Mouse (Mus musculus): ENCODE measurements at regions not wholly inside any gene's neighbourhood (a gene's known extent, or its start where the extent isn't known, plus 50 kb on each side); places are given as distances from the start of the nearest gene placed in this dataset.

- DNase-seq (ENCODE audit: low read depth) = peak; percentile 66
Measured at GRCm38 (mm10) chr4:102657244-102657643, 83.9 kb upstream of the Sgip1 start.

GRCm38 (mm10) chr4:102658578-102658977 is 82.5 kb upstream of the Sgip1 start:
- no peak for DNase-seq (ENCODE audit: low read depth)

- DNase-seq (ENCODE audit: low read depth) = no peak
Measured at GRCm38 (mm10) chr4:102663617-102664016, 77.5 kb upstream of the Sgip1 start.

- peak; percentile 64 for DNase-seq (ENCODE audit: low read depth)
Measured at GRCm38 (mm10) chr4:102682190-102682589, 58.9 kb upstream of the Sgip1 start.

- no peak for DNase-seq (ENCODE audit: low read depth)
Measured at GRCm38 (mm10) chr4:102685045-102685444, 56.1 kb upstream of the Sgip1 start.

GRCm38 (mm10) chr4:102688378-102688777 is 52.7 kb upstream of the Sgip1 start:
- no peak for DNase-seq (ENCODE audit: low read depth)

Measured in 416B (cell line).